Mouse (Mus musculus) gastrocnemius, adult 8-10 months (tissue): ENCODE measurements around the gene Tyw5. TPM values are rescaled to one million over a fixed set of nuclear protein-coding genes. Genes with fewer than 3 reads are reported as not detected.

Experiments
- DNase-seq, 2 experiments: peaks; one replicate each; pipeline ENCODE4 v3.0.0; 2022; ENCODE audit warnings: low spot score in 2 of 2
- total RNA-seq, 4 experiments: library from RNA; stranded (reverse); gene quantifications; 2 replicates each; pipeline ENCODE4 v1.2.4; 2022

The Tyw5 gene
- total RNA-seq, result 1 to 10 TPM; 1.6 to 4.3 (median 3.0) TPM

DNA sequence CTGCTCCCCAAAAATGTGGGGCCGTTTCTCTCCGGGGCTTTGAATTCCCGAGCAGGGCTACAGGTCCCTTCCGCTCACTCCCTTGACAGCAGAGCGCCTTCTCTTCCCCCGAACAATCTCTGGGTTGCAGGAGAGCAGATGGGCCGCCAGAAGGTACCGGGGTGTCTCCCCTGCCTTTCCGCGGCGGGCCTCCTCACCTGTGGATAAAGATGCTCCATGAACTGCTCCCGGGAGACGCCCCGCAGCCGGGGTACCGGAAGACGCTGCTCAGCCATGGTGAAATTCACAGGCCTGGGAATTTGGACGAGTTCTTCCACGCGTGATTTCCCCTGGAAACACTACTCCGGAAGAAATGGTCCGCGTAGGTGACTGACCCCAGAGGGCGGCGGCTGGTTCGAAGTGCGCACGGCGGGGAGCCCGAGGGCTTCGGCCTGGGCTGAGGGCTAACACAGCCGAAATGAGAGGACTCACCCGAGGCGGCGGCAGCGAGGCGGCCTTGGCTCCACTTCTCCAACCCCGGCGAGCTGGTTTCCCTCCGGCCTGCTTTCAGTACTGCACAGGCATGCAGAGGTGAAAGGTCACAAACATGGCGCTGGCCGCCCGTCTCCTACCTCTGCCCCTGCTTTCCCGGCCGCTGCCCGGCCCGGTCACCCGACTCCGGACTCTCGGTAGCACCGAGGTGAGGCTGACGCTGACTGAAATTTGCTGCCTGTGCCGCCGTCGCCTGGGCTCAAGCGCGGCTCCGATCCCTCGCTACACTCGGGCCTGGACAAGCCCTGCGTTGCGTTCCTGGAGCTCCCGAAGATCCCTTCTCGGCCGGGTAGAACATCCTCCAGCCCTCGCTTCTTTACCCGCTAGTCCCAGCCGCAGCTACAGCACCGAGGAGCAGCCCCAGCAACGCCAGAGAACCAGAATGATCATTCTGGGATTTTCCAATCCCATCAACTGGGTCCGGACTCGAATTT lies at the start of gene Tyw5, which contains the start of gene Maip1:
Gene Tyw5 (minus strand): TSS at position 915 of the 965 bp plus-strand sequence.
Gene Maip1 (plus strand): TSS at position 142 of the 965 bp plus-strand sequence.
- DNase-seq, result peak; percentile 62 to 63

DNA sequence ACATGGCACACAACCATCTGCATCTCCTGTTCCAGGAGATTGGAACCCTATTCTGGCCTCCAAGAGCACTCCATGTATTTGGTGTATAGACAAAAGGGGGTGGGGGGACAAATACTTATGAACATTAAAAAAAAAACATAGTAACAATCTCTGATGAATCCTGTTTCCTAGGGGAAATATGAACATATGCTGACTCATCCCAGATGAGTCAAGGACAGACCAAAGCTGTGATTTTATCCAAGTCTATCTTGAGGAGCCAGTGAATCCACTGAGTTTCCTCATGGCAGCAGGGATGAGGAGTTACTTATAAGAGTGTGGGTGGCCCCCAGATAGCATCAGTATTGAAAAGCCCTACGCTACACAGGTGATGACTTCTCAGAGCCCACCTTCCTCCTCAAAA lies 43.3 kb upstream of the Tyw5 start:
- no peak for DNase-seq

DNA sequence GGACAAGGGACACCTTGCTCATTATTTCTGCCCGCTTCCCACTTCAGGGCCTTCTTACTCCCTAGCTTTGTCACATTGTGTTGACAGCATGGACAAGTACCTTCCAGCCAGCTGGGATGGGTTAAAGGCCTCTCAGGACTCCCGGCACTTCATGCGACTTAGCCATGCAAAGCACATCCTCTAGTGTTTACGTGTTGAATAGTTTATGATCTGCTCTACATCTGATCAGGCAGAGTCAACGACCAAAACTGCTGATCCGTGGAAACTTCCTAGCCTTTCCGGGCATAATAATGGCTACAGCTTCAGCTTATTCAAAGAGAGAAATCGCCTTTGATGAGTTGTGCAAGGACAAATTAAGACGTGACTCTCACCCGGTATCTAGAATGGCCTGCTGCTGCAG lies 38.8 kb upstream of the Tyw5 start:
- no peak for DNase-seq

DNA sequence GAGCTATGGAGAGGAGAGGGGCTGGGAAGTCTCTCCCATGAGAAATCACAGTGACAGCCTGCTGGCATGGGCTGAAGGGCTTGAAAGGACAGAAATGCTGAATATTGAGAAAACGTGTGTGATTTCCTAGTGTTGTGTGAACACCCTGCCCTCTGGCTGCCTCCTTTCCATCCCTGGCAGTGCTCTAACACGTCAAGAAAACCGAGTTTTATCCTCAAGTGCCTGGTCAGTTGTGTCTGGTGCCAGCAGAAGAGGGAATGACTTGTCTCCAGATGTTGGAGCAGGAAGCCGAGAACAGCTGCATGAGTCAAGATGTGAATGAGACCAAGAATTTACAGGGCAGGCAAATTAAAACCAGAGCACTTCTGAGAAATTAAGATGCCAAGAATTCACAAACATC lies 33.9 kb upstream of the Tyw5 start:
- peak; percentile 8 to 32 for DNase-seq

DNA sequence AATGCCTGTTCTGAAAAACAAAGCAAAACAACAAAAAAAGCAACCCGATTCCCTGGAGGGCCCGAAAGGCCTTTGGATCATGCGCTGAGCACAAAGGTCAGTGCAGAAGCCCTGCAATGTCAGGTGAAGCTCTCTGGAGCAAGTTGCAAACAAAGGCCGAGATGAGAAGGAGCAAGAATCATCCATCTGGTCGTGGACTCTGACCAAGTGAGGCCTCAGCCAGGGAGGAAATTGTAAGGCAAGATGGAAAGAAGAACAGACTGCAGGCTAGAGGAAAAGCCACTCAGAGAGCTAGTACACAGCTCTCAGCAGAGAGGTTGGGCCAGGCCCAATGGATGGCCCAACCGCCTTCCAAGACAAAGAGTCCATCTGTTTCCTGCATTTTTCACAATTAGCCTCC lies 32.1 kb upstream of the Tyw5 start:
- DNase-seq, result peak in 1 of 2 experiments; percentile 14

DNA sequence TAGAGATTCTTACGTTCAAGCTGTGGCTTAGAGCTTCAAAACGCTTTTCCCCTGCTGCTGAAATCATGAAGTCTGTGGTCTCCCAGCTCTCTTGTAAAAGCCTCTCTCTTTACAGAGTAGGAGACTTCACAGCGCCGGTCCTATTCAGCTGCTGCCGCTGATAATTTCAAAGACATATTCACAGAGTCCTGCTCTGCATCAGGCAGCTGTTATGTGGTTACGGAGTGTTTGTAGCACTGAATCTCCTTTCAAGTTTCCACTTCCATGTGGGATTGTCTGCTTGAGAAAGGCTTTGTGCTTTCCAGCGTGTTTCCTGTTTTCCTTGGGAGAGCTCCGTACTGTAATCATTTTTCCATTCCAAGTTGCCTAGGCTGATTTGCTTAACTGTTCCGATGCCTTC lies 30.1 kb upstream of the Tyw5 start:
- no peak for DNase-seq

DNA sequence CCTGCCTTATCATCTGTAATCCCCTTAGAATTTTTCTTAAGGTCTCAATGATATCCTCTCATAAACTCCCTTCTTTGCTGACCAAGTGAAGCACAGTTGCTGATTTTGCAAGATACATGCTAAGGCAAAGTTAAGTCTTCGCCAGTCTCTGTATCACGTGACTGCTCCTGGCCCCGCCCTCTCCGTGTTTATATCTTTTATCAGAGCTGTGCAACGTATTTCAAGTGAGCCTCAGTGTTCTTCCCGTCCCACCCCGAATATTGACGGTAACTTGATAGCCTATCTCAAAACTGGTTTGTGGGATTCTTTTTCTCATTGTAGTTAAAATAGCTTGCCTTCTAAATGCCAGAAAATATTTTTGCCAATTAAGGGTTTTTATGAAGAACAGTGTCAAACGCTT lies 29.5 kb upstream of the Tyw5 start:
- DNase-seq, result peak; percentile 41 to 58

DNA sequence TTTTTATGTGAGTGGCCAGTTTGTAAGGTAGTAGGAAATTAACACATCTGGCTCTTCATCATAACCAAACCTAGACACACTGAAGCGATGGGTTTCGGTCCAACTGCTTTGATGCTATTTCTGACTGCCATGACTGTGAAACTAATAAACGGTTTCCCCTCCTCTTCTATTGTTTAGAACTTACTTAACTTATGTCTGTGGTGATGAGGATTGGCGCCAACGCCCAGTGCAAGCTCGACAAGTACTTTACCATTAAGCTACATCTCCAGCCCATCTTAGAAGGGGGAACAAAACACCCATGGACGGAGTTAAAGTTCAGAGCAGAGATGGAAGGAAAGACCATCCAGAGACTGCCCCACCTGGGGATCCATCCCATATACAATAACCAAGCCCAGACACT lies 26.2 kb upstream of the Tyw5 start:
- DNase-seq, result no peak

DNA sequence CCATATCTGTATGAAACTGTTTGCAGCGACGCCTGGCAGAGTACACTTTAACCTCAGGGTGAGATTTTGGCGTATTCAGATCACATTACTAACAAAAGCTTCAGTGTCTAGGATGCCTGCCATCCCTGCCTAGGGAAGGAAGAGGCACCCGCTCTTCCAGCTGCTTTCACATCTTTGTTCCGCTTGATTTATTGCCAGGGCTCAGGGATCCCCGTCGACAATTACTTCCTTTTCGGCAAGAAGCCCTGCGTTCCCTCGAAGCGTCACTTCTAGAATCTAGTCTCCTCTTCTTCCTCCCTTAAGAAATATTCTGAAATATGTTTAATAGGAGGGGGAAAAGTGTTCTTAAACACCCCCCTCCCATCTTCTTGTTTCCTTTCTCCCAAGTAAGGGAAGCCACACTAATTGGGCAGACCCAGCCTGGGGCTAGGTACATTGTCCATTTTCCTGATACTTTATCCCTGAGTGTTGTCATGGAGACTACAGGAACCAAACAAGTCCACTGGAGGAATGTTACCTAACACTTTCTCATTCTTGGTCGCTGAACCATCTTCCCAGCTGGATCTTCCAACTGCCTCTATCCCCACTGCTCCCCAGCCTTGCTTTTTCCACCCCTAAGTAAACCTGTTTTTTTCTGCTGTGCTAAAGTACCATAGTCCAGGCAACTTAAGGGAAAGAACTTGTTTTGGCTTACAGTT lies 23.0 kb upstream of the Tyw5 start:
- DNase-seq, result no peak

DNA sequence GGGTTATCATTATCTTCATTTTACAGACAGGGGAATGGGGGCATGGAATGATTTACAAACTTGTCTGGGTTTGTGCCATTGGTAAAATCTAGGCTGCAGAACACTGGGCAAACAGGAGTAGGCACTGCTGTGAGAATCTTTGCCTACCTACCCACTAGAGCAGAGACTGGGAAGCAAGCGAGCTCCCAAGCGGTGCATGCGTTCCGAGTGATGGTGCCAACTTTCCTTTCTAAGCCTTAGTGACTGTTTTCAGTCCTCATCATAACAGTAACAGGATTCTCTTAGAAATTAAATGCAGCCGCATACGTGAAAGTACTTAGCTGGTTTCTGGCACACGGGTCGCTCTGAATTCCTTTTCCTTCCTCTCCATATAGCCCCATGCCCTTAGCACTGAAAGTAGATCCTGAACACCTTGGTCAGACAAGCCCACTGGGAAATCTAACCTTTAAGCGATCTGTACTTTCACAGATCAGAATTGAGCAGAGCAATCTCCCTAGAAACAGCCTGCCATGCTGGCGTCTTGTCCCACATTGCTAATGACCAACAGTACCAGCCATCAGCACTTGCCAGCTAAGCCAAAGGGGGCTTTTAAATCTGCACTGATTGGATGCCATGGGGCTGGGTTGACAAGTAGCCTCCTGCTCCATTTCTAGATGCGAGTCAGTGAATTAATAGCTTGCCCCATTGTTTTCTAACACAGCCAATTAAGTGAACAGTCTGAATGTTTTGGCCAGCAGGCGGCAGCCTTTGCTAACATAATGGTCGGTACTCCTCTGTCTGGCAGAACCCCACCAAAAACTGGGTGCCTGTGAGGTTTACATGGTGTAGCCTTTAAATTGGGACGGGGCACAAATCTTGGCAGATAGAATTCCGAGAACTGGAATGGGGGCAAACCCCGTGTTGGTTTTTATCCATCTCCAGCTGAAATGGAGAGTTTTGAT lies 21.7 kb upstream of the Tyw5 start:
- peak; percentile 80 to 85 for DNase-seq

DNA sequence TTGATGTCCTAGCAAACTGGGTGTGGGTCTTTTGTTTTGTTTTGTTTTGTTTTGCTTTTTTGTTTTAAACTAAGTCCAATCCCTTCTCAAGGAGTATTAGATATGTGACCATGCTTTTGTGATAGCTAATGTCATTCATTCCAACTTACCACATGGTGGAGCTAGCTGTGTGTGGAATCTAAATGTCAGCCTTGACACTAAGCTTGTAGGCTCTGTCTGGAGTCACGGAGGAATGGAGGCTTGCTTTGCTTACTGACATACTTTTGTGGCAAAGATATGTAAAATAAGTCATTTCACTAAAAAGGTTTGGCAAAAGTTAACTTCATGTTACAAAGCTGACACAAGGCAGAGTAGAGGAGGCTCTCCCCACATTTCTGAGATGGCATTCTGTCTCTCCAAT lies 16.8 kb upstream of the Tyw5 start:
- no peak for DNase-seq

DNA sequence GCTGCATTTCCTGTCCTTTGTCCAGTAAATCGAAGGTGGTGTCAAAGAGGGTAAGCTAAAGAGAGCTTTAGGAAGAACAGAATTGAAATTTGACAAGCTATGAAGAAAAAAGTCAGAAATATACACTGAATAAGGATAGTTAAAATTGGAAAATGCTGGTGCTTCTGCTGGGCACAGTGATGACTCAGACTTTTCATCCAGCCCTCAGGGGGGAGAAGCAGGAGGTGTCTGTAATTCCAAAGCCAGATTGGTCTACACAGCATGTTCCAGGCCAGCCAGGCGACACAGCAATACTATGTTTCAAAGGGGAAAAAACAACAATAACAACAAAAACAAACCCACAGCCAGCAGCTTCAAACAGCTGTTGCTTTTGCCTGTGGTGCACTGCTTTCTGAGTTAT lies 6.5 kb upstream of the Tyw5 start:
- no peak for DNase-seq

DNA sequence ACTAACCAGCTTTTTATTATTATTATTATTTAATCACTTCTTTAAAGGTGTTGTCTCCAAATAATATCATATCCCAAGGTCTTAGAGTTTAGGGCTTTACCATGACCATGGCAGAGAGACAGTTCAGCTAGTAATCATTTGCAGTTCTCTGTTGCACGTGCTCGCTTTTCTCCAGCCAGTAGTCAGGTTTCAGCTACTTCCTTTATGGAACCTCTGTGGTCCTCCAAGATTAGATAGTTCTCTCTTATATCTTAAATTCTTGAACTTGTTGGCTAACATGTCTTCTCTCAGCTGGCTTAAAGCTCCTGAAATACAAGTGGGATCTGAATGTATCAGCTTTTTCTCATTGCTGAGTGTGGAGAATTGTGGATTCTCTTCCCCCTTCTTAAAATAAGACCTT lies 2.1 kb upstream of the Tyw5 start:
- no peak for DNase-seq

DNA sequence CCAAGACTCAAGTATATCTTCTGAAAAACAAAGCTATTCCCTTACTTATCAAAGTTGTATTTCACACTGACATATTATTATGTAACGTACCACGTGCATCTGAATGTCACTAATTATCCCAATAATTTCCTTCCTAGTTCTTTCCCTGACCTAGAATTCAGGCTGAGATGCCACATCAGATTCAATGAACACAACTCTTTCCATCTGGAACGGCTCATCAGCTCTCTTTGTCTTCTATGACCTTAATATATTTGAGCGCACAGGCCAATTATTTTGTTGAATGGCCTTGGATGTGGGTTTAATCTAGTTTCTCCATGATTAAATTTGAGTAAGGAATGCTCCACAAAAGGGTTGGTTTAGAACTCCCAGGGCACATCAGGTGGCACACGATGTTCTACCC lies 4.8 kb downstream of the Tyw5 start:
- no peak for DNase-seq

DNA sequence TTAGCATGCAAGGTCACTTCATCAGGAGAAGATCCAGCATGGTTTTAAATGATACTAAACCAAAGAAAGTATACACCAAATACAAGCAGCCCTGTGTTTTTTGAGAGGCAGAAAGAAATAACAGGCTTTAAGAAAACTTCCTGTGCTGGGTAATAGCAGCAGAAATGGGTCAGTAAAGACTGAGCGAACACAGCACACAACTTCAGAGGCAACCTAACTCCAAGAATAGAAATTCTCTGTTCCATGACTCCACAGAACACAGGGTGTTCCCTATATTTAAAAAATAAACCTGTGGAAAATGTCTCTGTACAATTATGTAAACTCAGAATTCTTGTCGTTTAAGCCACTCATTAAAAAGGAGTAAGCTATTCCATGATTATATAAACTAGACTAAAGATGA lies 6.0 kb downstream of the Tyw5 start:
- no peak for DNase-seq

DNA sequence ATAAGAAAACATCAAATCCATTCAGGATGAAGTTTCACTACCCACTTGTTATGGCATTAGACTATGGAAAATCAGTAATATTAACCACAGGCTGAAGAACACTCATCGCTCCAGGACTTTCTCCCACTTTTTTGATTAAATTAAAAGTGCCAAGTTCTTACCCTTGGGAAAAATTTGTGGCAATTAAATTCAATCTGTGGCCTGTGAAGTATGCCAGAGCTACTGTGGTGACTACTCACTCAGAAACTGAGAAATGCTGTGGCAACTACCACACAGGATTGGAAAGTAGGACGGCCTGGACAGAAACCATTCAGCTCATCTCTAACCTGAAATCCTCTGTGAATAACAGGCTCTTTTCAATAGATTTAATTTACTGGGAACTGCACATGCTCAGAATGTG lies 6.6 kb downstream of the Tyw5 start:
- no peak for DNase-seq

DNA sequence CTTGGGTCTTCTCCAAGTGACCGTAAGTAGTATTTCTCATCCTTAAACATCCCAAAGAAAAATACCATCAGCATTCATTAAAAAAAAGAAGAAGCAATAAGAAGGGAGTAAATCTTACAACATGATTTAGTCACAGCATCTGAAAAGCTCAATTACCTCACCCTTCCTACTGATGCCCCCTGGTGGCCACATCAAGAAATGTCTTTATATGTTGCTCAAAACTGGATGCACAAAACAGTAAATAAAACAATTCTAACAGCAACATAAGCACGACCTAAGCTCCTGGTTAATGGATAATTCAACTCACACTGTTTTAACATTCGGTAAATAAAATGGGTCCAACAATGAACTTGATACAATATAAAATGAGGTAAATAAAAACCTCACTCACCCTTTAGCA lies 12.8 kb downstream of the Tyw5 start:
- no peak for DNase-seq

DNA sequence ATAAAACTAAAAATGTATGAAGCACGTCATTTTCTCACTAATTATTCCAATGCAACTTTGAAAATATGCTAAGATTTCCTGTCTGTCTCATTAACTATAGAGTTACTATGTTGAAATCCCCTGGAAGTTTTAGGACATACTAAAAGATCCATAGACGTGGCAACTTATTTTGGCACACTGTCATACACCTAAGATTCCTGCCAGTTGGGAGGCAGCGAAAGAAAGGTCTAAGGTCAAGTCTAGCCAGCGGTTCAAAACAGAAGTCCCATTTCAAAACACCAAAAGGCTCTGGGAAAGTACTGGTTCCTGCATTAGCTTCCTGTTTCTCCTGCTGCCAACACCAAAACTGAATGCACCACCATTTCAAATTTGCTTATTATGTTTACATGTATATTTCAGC lies 14.5 kb downstream of the Tyw5 start:
- DNase-seq, result no peak

DNA sequence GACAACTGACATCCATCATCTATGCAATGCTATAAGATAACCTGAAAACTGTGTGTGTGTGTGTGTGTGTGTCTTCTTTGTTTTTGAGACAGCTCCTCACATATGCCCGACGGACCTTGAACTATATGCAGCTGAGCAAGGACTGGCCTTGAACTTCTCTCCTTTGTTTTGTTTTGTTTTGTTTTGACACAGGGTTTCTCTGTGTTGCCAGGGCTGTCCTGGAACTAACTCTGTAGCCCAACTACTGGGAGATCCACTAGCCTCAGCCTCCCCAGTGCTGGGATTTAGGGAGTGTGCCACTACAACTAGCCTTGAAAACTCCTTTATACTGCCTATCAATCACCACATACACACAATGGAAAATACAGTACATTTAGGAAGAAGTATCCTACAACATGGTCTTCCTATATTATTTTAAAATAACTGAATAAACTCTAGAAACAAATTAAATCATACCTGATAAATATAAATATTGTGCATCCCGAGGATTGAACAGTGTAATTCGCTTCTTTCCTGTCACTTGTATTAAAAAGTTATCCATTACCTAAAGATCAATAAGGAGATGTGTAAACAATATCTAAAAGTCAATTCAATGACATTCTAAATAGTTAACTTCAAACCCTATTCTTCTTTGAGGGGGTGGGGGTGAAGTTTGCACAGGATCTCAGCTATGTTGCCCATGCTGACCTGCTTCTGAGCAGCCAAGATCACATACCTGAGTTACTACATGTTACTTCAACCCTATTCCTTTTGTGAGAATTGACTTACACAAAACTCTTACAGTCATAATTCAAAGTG lies 15.7 kb downstream of the Tyw5 start:
- DNase-seq, result no peak

DNA sequence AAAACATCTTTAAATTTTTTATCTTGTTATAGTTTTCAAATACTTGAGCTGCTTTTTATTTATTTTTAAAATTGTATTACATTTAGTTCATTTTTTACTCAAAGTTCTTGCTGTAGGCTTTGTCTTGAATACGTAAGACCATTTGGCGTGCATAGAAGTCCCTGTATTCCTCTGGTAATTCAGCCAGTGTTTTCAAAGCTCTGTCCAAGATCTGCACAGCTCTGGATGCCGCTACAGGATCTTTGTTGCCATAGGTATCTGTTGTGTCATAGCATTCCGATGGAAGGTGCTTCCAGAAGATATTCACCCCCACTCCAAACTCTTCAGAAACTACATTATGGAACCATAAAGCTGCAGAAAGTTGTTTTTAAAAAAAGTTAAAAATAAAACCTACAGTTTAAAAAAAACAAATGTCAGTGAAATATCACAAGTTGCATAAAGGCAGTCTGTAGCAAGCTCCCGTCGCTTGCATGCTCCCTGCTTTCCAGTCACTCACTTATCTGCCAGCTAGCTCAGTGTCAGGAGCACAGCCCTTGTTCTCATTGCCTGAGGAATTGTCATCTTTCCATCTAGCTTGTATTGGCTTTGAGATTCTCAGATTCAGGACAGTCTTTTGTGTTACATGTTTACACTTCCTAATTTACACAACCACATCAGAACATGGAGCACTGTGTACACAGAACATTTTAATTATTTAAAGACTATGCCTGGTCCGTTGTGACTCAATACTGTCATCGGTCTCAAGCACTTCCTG lies 18.3 kb downstream of the Tyw5 start:
- DNase-seq, result no peak
